Mouse (Mus musculus) ES-E14 (cell line): ENCODE measurements around the gene Cldn2. TPM values are rescaled to one million over a fixed set of nuclear protein-coding genes. Genes with fewer than 3 reads are reported as not detected.

Experiments
- DNase-seq: peaks from one replicate; pipeline ENCODE4 v3.0.0-alpha.2; 2013; ENCODE audit warnings: low read depth, low spot score
- H3K27ac ChIP-seq: 2 replicates; pipeline ENCODE4 v1.5.1; 2012; ENCODE audit warnings: low read depth, mild to moderate bottlenecking, low read length, moderate library complexity, mixed read lengths; ENCODE audit not compliant: poor library complexity, insufficient read depth, severe bottlenecking
- H3K36me3 ChIP-seq: 2 replicates; pipeline ENCODE4 v1.6.1; 2012; ENCODE audit warnings: mild to moderate bottlenecking, low read length, moderate library complexity, mixed read lengths; ENCODE audit not compliant: control insufficient read depth, poor library complexity, insufficient read depth, severe bottlenecking
- H3K4me1 ChIP-seq, 2 experiments: fragments of 150-350 bp in 1 of 2; sonication (generic) in 1 of 2; 2 replicates each; pipeline ENCODE4 v1.6.1; 2012; ENCODE audit warnings: low read length in 2 of 2, mild to moderate bottlenecking in 1 of 2, mixed read lengths in 1 of 2; ENCODE audit not compliant: control insufficient read depth in 2 of 2, insufficient read depth in 2 of 2, poor library complexity in 1 of 2
- H3K4me3 ChIP-seq, 2 experiments: fragments of 150-350 bp in 1 of 2; sonication (generic) in 1 of 2; 2 replicates each; pipeline ENCODE4 v1.5.1; 2012; ENCODE audit warnings: low read length in 2 of 2, low read depth in 1 of 2, mild to moderate bottlenecking in 1 of 2, mixed read lengths in 1 of 2; ENCODE audit not compliant: insufficient read depth in 1 of 2, poor library complexity in 1 of 2, severe bottlenecking in 1 of 2
- H3K9ac ChIP-seq: 2 replicates; pipeline ENCODE4 v1.6.1; 2012; ENCODE audit warnings: low read depth, mild to moderate bottlenecking, low read length, mixed read lengths; ENCODE audit not compliant: poor library complexity, insufficient read depth, severe bottlenecking
- H3K9me3 ChIP-seq: fragments of 150-350 bp; sonication (generic); 2 replicates; pipeline ENCODE4 v1.6.1; 2012; ENCODE audit warnings: low read depth, mild to moderate bottlenecking, low read length; ENCODE audit not compliant: control insufficient read depth, insufficient read depth
- CHD2 ChIP-seq: IDR thresholded peaks from 2 replicates; pipeline ENCODE4 v1.6.1; 2014; ENCODE audit warnings: mild to moderate bottlenecking, low read depth, low read length, inconsistent platforms
- HCFC1 ChIP-seq: IDR thresholded peaks from 2 replicates; pipeline ENCODE4 v1.6.1; 2012; ENCODE audit warnings: low read length, inconsistent platforms, borderline replicate concordance; ENCODE audit not compliant: insufficient read depth
- MAFK ChIP-seq: IDR thresholded peaks from 2 replicates; pipeline ENCODE4 v1.6.1; 2014; ENCODE audit warnings: mild to moderate bottlenecking, low read depth, low read length, inconsistent platforms; ENCODE audit not compliant: insufficient read depth
- ZC3H11A ChIP-seq: IDR thresholded peaks from 2 replicates; pipeline ENCODE4 v1.6.1; 2012; ENCODE audit warnings: low read depth, mild to moderate bottlenecking, inconsistent platforms, low read length, borderline replicate concordance
- ZNF384 ChIP-seq: IDR thresholded peaks from 2 replicates; pipeline ENCODE4 v1.6.1; 2012; ENCODE audit warnings: low read depth, low read length, inconsistent platforms
- in situ Hi-C, 2 experiments: fragments of 600-800 bp; cut with MboI; formaldehyde crosslinking; loops; one replicate each; pipeline ENCODE4 v1.15.1; 2025; ENCODE audit warnings: low sequenced_read_pairs in 2 of 2, inconsistent platforms in 1 of 2; ENCODE audit not compliant: unreplicated experiment in 2 of 2
- total RNA-seq: library from RNA; depleted of rRNA; stranded (reverse); fragments of 300-350 nt; gene quantifications from 2 replicates; pipeline ENCODE4 v1.2.3, GENCODE M21; 2012

Cldn2 gene
- total RNA-seq, 1 experiment = 0.67 TPM

DNA sequence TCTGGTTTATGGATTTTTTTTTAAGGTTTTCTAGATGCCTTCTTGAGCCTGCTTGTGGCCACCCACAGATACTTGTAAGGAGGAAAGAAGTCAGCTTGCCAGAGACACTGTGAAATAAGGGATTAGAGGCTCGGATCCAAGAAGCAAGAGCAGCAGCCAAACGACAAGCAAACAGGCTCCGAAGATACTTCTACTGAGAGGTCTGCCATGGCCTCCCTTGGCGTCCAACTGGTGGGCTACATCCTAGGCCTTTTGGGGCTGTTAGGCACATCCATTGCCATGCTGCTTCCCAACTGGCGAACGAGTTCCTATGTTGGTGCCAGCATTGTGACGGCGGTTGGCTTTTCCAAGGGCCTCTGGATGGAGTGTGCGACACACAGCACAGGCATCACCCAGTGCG is 7.9 kb downstream of the Cldn2 start:
- no peak for DNase-seq
- Histone ChIP-seq H3K27ac (no peak overlapping the region), H3K9ac (no peak overlapping the region), H3K4me1 (peaks cover 0 to 4% of the 10 kb centered on the region in 2 experiments; a peak in 1 of 4 replicates), H3K9me3 (no peaks in the 10 kb centered on the region), H3K36me3 (no peaks in the 10 kb centered on the region), H3K4me3 (no peak overlapping the region)
- in situ Hi-C loops = no loop called here
- TF ChIP-seq MAFK (no peak), ZNF384 (no peak), ZC3H11A (no peak), CHD2 (no peak), HCFC1 (no peak)

- in situ Hi-C loops = no loop called here
- H3K27ac ChIP-seq = no peak overlapping the region
These were observed 12.1 kb downstream of the Cldn2 start for GRCm38 (mm10) chrX:139812636-139813298.

GRCm38 (mm10) chrX:139813299-139814002 is 12.8 kb downstream of the Cldn2 start:
- Histone ChIP-seq H3K9ac (no peak overlapping the region), H3K4me1 (peaks cover 0 to 4% of the 10 kb centered on the region in 2 experiments; a peak in 1 of 4 replicates), H3K36me3 (no peaks in the 10 kb centered on the region), H3K4me3 (no peak overlapping the region), H3K9me3 (no peaks in the 10 kb centered on the region), H3K27ac (no peak overlapping the region)
- no peak for DNase-seq
- in situ Hi-C loops = no loop called here
- no peak for TF ChIP-seq ZC3H11A
- no peak for TF ChIP-seq MAFK
- no peak for TF ChIP-seq CHD2
- TF ChIP-seq ZNF384 = no peak
- TF ChIP-seq HCFC1 = no peak

More at GRCm38 (mm10) chrX:139812636-139813298, 12.1 kb downstream of the Cldn2 start:
- Histone ChIP-seq H3K9ac (no peak overlapping the region), H3K4me3 (no peak overlapping the region), H3K9me3 (no peaks in the 10 kb centered on the region), H3K36me3 (no peaks in the 10 kb centered on the region), H3K4me1 (peaks cover 0 to 4% of the 10 kb centered on the region in 2 experiments; a peak in 1 of 4 replicates)
- no peak for TF ChIP-seq CHD2
- TF ChIP-seq HCFC1 = no peak
- TF ChIP-seq ZNF384 = no peak
- DNase-seq = peak; percentile 6

GRCm38 (mm10) chrX:139814018-139814635 is 13.5 kb downstream of the Cldn2 start:
- Histone ChIP-seq H3K9me3 (no peaks in the 10 kb centered on the region), H3K9ac (no peak overlapping the region), H3K27ac (no peak overlapping the region), H3K4me3 (no peak overlapping the region), H3K4me1 (peaks cover 0 to 2% of the 10 kb centered on the region in 2 experiments; a peak in 1 of 4 replicates), H3K36me3 (no peaks in the 10 kb centered on the region)
- in situ Hi-C loops = no loop called here
- DNase-seq = no peak
- no peak for TF ChIP-seq ZNF384
- no peak for TF ChIP-seq MAFK
- no peak for TF ChIP-seq CHD2
- TF ChIP-seq HCFC1 = no peak
- TF ChIP-seq ZC3H11A = no peak
